Mouse (Mus musculus): ENCODE results near the gene Gadd45g.

The Gadd45g gene

GRCm38 (mm10) chr13:51843298-51843697, 3.2 kb upstream of the Gadd45g start:
- DNase-seq (ENCODE audit: low read depth, low spot score), result no peak
- Histone ChIP-seq H3K27me3 (ENCODE audit: control insufficient read depth, insufficient read depth, low read length, poor library complexity, severe bottlenecking) (no peaks in the 10 kb centered on the region), H3K36me3 (ENCODE audit: control insufficient read depth, insufficient read depth, low read length, poor library complexity, severe bottlenecking) (no peaks in the 10 kb centered on the region)

- peak; percentile 15 for DNase-seq (ENCODE audit: low read depth, low spot score)
- Histone ChIP-seq H3K27me3 (ENCODE audit: control insufficient read depth, insufficient read depth, low read length, poor library complexity, severe bottlenecking) (no peaks in the 10 kb centered on the region), H3K36me3 (ENCODE audit: control insufficient read depth, insufficient read depth, low read length, poor library complexity, severe bottlenecking) (no peaks in the 10 kb centered on the region)
Observed at GRCm38 (mm10) chr13:51844118-51844517, 2.4 kb upstream of the Gadd45g start.

- peak; percentile 86 for DNase-seq (ENCODE audit: low read depth, low spot score)
- no peaks in the 10 kb centered on the region for H3K36me3 ChIP-seq (ENCODE audit: control insufficient read depth, insufficient read depth, low read length, poor library complexity, severe bottlenecking)
- no peaks in the 10 kb centered on the region for H3K27me3 ChIP-seq (ENCODE audit: control insufficient read depth, insufficient read depth, low read length, poor library complexity, severe bottlenecking)
Observed at GRCm38 (mm10) chr13:51844661-51845060, 1.8 kb upstream of the Gadd45g start.

DNA sequence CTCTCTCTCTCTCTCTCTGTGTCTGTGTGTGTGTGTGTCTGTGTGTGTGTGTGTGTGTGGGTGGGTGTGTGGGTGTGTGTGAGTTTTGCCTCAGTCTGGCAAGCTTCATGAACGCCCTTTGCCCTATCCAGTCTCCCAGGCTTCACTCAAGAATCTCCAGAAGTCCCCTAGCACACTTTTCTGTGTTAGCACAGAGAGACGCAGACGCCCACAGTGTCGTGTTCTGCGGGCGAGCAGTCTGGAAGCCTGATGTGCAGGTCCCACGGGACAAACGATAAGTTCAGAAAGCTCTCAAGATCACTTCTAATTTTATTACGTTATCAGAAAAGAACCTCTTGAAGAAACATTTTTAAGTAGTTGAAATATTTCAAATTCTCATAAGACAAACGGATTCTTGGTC, 1.4 kb upstream of the Gadd45g start:
- DNase-seq (ENCODE audit: low read depth, low spot score), result peak; percentile 54
- no peaks in the 10 kb centered on the region for H3K27me3 ChIP-seq (ENCODE audit: control insufficient read depth, insufficient read depth, low read length, poor library complexity, severe bottlenecking)

DNA sequence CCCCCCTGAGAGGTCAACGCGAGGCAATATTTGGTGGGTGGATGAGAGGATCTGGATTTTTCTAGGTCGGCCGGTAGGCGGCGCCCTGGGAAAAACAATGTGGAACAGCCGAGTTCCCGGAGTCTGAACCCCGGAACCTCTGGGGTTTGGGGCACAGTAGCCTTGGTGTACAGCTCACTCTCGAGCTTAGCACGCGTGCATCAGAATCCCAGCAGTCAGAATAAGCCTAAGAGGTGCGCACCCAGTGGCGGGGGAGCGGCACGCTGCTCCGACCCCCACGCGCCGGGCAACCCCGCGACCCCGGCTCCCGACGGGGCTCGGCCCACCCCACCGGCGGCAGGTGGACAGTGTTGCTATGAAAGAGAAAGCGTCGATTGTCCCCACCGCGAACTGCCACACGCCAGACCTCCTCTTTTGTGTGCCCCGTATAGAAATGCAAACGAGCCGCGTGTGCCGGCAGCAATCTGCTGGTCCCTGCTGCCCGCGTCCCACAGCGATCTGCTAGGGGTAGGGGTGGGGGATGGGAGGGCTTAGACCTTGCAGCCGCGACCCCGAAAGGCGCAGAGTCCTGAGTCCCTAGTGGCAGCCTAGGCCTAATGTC, 787 bp upstream of the Gadd45g start:
- Histone ChIP-seq H3K27me3 (ENCODE audit: control insufficient read depth, insufficient read depth, low read length, poor library complexity, severe bottlenecking) (no peaks in the 10 kb centered on the region), H3K36me3 (ENCODE audit: control insufficient read depth, insufficient read depth, low read length, poor library complexity, severe bottlenecking) (no peaks in the 10 kb centered on the region)
- peak; percentile 78 for DNase-seq (ENCODE audit: low read depth, low spot score)

More for the DNA sequence above, 1.4 kb upstream of the Gadd45g start:
- no peaks in the 10 kb centered on the region for H3K36me3 ChIP-seq (ENCODE audit: control insufficient read depth, insufficient read depth, low read length, poor library complexity, severe bottlenecking)

- Histone ChIP-seq H3K36me3 (ENCODE audit: control insufficient read depth, insufficient read depth, low read length, poor library complexity, severe bottlenecking) (no peaks in the 10 kb centered on the region), H3K27me3 (ENCODE audit: control insufficient read depth, insufficient read depth, low read length, poor library complexity, severe bottlenecking) (no peaks in the 10 kb centered on the region)
- DNase-seq (ENCODE audit: low read depth, low spot score), result peak; percentile 46
Observed at GRCm38 (mm10) chr13:51846868-51847793, 653 bp downstream of the Gadd45g start.

- peak; percentile 63 for DNase-seq (ENCODE audit: low read depth, low spot score)
- Histone ChIP-seq H3K36me3 (ENCODE audit: control insufficient read depth, insufficient read depth, low read length, poor library complexity, severe bottlenecking) (no peaks in the 10 kb centered on the region), H3K27me3 (ENCODE audit: control insufficient read depth, insufficient read depth, low read length, poor library complexity, severe bottlenecking) (no peaks in the 10 kb centered on the region)
Observed at GRCm38 (mm10) chr13:51847979-51848480, 1.6 kb downstream of the Gadd45g start.

GRCm38 (mm10) chr13:51848481-51849240, 2.2 kb downstream of the Gadd45g start:
- DNase-seq (ENCODE audit: low read depth, low spot score), result peak; percentile 60
- no peaks in the 10 kb centered on the region for H3K36me3 ChIP-seq (ENCODE audit: control insufficient read depth, insufficient read depth, low read length, poor library complexity, severe bottlenecking)
- no peaks in the 10 kb centered on the region for H3K27me3 ChIP-seq (ENCODE audit: control insufficient read depth, insufficient read depth, low read length, poor library complexity, severe bottlenecking)

DNA sequence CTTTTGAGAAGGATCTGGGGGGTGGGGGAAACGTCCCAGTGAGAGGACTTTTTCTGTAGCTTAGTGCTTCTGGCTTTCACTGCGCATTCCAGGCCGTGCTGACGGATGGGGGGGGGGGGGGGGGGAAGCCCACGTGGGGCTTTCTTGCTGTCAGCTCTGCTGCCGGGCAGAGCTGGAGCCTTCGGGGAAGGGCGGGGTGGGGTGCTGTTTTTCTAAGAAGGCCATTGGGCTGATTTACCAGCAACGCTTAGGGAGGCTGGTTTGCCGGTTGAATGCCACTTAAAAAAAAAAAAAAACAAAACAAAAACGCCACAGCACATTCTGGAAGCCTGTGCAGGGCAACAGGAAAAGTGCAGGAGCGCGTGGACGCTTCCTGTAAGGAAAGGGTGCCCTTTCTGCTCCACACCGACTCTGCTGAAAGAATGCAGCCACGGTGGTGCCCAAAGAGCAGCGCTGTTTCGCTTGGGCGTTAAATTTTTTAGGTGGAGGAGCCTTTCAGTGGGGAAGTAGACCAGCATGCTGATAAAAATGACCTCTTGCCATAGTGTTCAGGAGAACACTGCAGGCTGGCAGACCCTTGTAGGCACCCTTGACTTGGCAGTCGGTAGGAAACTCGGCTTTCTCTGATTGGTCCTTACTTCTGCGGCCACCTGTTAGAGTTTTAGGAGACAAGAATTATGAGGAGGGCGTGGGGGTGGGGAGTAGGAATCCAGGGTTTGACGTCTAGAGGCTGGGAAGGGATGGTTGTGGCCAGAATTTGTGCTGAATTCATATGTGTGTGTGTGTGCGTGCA, 3.0 kb downstream of the Gadd45g start:
- no peaks in the 10 kb centered on the region for H3K27me3 ChIP-seq (ENCODE audit: control insufficient read depth, insufficient read depth, low read length, poor library complexity, severe bottlenecking)
- H3K36me3 ChIP-seq (ENCODE audit: control insufficient read depth, insufficient read depth, low read length, poor library complexity, severe bottlenecking), result no peaks in the 10 kb centered on the region
- DNase-seq (ENCODE audit: low read depth, low spot score), result peak; percentile 48

- DNase-seq (ENCODE audit: low read depth, low spot score), result peak; percentile 14
- no peaks in the 10 kb centered on the region for H3K36me3 ChIP-seq (ENCODE audit: control insufficient read depth, insufficient read depth, low read length, poor library complexity, severe bottlenecking)
- no peaks in the 10 kb centered on the region for H3K27me3 ChIP-seq (ENCODE audit: control insufficient read depth, insufficient read depth, low read length, poor library complexity, severe bottlenecking)
Observed at GRCm38 (mm10) chr13:51850565-51850964, 4.1 kb downstream of the Gadd45g start.

DNA sequence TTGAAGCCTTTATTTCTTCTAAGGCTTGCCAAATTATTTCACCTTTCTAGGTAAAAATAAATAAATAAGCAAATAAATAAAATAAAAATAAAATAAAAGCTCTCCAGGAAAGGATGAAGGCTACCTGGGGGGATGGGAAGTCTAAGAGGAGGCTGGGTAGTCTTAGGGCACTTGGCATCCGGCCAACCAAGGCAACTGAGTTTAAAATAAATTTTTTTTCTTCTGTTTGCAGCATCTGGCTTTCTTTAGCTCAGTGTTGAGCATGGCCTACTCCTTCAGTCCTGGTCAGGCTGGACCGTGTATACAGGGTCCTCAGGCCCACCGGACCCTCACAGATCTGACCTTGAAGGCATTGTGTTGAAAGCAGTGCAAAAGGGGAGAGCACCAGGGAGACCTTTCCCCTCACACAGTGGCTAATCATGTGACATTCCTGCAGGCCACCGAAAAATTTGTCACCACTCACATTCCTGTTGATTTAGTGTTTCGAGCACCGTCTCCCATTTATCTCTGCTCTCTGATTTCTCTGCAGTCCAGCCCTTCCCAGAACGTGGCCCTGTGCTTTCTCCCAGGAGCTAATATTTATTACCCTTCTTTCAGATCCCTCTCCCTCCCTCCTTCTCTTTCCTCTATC, 6.2 kb downstream of the Gadd45g start:
- Histone ChIP-seq H3K27me3 (ENCODE audit: control insufficient read depth, insufficient read depth, low read length, poor library complexity, severe bottlenecking) (no peaks in the 10 kb centered on the region), H3K36me3 (ENCODE audit: control insufficient read depth, insufficient read depth, low read length, poor library complexity, severe bottlenecking) (no peaks in the 10 kb centered on the region)
- DNase-seq (ENCODE audit: low read depth, low spot score), result no peak

DNA sequence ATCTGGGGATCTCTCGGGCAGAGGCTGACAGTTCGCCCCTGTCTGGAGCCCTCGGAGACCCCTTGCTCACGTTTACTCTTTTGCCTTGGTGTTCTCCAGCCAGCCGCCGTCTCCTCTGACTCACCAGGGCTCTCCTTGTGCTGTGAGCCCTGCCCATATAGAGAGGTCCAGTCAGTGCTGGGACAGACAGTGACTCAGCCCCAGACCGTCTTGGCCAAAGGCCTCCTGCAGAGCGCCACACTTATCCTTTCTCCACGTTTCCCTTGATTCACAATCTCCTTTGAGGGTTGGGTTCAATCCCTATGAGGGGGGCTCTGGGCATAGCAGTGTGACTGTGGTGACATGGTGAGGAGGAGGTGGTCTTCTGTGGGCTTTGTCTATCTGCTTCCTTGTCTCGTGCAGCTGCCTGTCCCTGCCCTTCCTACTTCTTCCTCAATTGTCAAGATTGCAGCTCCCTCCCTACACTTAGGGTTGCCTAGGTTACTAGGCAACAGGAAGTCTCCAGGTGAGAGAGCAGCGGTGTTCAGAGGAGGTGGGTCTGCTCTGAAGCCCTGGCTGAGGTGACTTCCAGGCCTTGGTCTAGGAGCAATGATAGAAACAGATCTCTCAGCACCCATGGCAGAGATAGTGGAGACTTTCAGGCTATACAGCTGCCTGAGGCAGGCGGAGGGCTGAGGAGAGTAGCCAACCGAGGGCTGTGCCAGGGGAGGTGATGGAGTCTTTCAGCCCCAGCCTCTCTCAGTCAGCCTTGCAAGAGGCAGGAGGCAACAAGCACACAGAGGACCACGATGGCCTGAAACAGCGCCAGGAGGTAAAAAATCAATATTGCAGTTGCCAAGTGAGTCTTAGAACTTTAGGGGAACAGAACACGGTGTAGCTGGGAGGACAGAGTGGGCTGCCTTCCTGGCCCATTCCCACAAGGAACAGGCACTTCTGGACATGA, 7.1 kb downstream of the Gadd45g start:
- Histone ChIP-seq H3K27me3 (ENCODE audit: control insufficient read depth, insufficient read depth, low read length, poor library complexity, severe bottlenecking) (no peaks in the 10 kb centered on the region), H3K36me3 (ENCODE audit: control insufficient read depth, insufficient read depth, low read length, poor library complexity, severe bottlenecking) (no peaks in the 10 kb centered on the region)
- no peak for DNase-seq (ENCODE audit: low read depth, low spot score)

DNA sequence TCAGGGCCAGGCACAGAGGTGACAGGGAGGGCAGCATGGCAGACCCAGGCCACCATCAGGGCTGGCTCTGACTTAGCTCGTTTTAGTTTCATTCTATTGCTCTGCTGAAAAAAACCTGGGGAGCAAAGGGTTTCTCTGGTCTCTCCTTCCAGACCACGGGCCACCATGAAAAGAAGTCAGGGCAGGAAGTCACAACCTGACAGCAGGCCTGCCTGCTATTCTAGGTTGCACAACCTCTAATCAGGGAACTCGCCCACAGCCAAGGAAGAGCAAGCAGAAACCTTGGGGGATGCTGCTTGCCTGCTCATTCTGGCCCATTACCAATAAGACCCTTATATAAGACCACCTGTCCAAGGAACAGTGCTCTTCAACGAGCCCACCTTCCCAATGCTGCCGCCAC, 9.1 kb downstream of the Gadd45g start:
- Histone ChIP-seq H3K36me3 (ENCODE audit: control insufficient read depth, insufficient read depth, low read length, poor library complexity, severe bottlenecking) (no peaks in the 10 kb centered on the region), H3K27me3 (ENCODE audit: control insufficient read depth, insufficient read depth, low read length, poor library complexity, severe bottlenecking) (no peaks in the 10 kb centered on the region)
- no peak for DNase-seq (ENCODE audit: low read depth, low spot score)
